Mouse (Mus musculus) forebrain, embryonic 14.5 days (tissue): ENCODE measurements around the gene Col10a1. TPM values are rescaled to one million over a fixed set of nuclear protein-coding genes. Genes with fewer than 3 reads are reported as not detected.

ENCODE experiments used
- ATAC-seq: fragments of 200-750 bp; cut with Nextera tagmentation; 2 replicates; pipeline ENCODE4 v1.8.0; 2017; ENCODE audit warnings: mild to moderate bottlenecking, moderate library complexity
- DNase-seq: peaks from one replicate; pipeline ENCODE4 v3.0.0-alpha.2; 2015; ENCODE audit warnings: low spot score
- H3K27ac ChIP-seq: fragments of 300-500 bp; sonication (generic); 2 replicates; pipeline ENCODE4 v1.5.1; 2014; ENCODE audit warnings: low read depth, mild to moderate bottlenecking, control low read depth, low read length, moderate library complexity
- H3K27me3 ChIP-seq: fragments of 300-500 bp; sonication (generic); replicated peaks from 2 replicates; pipeline ENCODE4 v1.6.1; 2014; ENCODE audit warnings: low read length, control low read depth, mixed read lengths; ENCODE audit not compliant: control insufficient read depth, insufficient read depth
- H3K36me3 ChIP-seq: fragments of 300-500 bp; sonication (generic); 2 replicates; pipeline ENCODE4 v1.6.1; 2014; ENCODE audit warnings: low read length, control low read depth; ENCODE audit not compliant: control insufficient read depth, insufficient read depth
- H3K4me1 ChIP-seq: fragments of 300-500 bp; sonication (generic); 2 replicates; pipeline ENCODE4 v1.6.1; 2014; ENCODE audit warnings: antibody characterized with exemption, low read length, control low read depth; ENCODE audit not compliant: control insufficient read depth, insufficient read depth
- H3K4me2 ChIP-seq: fragments of 300-500 bp; sonication (generic); 2 replicates; pipeline ENCODE4 v1.6.1; 2014; ENCODE audit warnings: mild to moderate bottlenecking, control low read depth, low read length
- H3K4me3 ChIP-seq: fragments of 300-500 bp; sonication (generic); 2 replicates; pipeline ENCODE4 v1.5.1; 2014; ENCODE audit warnings: low read depth, low read length, control low read depth
- H3K9ac ChIP-seq: fragments of 300-500 bp; sonication (generic); 2 replicates; pipeline ENCODE4 v1.6.1; 2014; ENCODE audit warnings: mild to moderate bottlenecking, low read length, control low read depth, moderate library complexity
- H3K9me3 ChIP-seq: fragments of 300-500 bp; sonication (generic); replicated peaks from 2 replicates; pipeline ENCODE4 v1.6.1; 2016; ENCODE audit warnings: low read length, control low read depth, mixed read lengths; ENCODE audit not compliant: control insufficient read depth
- WGBS: fragments of 180-500 bp; shearing (Covaris S2); extraction: QIAGEN DNeasy Blood & Tissue Kit; methylation state at CpG from one replicate; pipeline ENCODE4 v1.1.7; 2014; 5-methylcytosine and 5-hydroxymethylcytosine counted together
- polyA plus RNA-seq: library from polyadenylated mRNA; unstranded; fragments of >200 nt; fragmentation: Nextera tagmentation; extraction: Ambion mirVana; gene quantifications from 2 replicates; pipeline ENCODE4 v1.2.1, GENCODE M21; 2014

The Col10a1 gene
- polyA plus RNA-seq, result not detected in 2 replicates

- H3K4me2 ChIP-seq, result no peak within 1 kb of the TSS
- ATAC-seq (no peak), DNase-seq (no peak)
- H3K9me3 ChIP-seq, result no peaks in the 10 kb centered on the region
- no peaks in the 10 kb centered on the region for H3K4me1 ChIP-seq
- WGBS, result 47% methylated on average over 8 of the region's 8 CpGs
- no peaks in the 10 kb centered on the region for H3K36me3 ChIP-seq
- no peaks in the 10 kb centered on the region for H3K27me3 ChIP-seq
- H3K4me3 ChIP-seq, result no peak within 1 kb of the TSS
- H3K27ac ChIP-seq, result no peak within 1 kb of the TSS
- no peak within 1 kb of the TSS for H3K9ac ChIP-seq
Measured at GRCm38 (mm10) chr10:34389681-34390080, at the start of gene Col10a1. TSS of gene Col10a1 (plus strand) at chr10:34389981.

- no peak for DNase-seq
- WGBS, result 87% methylated on average over 6 of the region's 6 CpGs
- Histone ChIP-seq H3K4me1 (no peaks in the 10 kb centered on the region), H3K27me3 (no peaks in the 10 kb centered on the region), H3K9ac (no peak overlapping the region), H3K27ac (no peak overlapping the region), H3K4me3 (no peak overlapping the region), H3K4me2 (no peak overlapping the region), H3K36me3 (no peaks in the 10 kb centered on the region), H3K9me3 (no peaks in the 10 kb centered on the region)
- ATAC-seq, result no peak
Measured at GRCm38 (mm10) chr10:34341014-34341413, 48.8 kb upstream of the Col10a1 start.

DNA sequence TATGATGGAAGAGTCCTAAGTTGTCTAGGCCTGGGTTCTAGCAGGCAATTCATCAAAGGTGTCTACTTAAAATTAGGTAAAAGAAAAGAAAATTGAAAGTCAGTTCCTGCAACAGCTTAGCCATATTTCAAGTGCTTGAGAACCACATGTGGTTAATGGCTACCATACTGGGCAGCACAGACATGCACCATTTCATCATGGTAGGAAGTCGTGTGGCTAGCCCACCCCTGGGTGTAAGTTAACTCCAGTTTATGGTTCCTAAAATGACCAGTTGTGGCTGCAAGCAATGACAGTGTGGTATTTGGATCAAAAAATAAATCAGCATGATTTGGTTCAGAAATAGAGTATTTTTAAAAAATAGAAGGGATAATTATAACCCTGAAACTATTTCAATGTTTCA is 47.9 kb upstream of the Col10a1 start:
- H3K9ac ChIP-seq, result no peak overlapping the region
- DNase-seq (no peak), ATAC-seq (no peak)
- H3K9me3 ChIP-seq, result no peaks in the 10 kb centered on the region
- no peak overlapping the region for H3K4me3 ChIP-seq
- H3K36me3 ChIP-seq, result no peaks in the 10 kb centered on the region
- no peak overlapping the region for H3K27ac ChIP-seq
- H3K4me2 ChIP-seq, result no peak overlapping the region
- no peaks in the 10 kb centered on the region for H3K4me1 ChIP-seq
- WGBS, result 97% methylated on average over 1 of the region's 1 CpGs
- no peaks in the 10 kb centered on the region for H3K27me3 ChIP-seq

GRCm38 (mm10) chr10:34352166-34352565 is 37.6 kb upstream of the Col10a1 start:
- no peaks in the 10 kb centered on the region for H3K4me1 ChIP-seq
- DNase-seq (no peak), ATAC-seq (no peak)
- 66% methylated on average over 4 of the region's 4 CpGs for WGBS
- H3K27ac ChIP-seq, result no peak overlapping the region
- no peak overlapping the region for H3K9ac ChIP-seq
- H3K4me2 ChIP-seq, result no peak overlapping the region
- H3K4me3 ChIP-seq, result no peak overlapping the region
- H3K9me3 ChIP-seq, result no peaks in the 10 kb centered on the region
- H3K36me3 ChIP-seq, result no peaks in the 10 kb centered on the region
- H3K27me3 ChIP-seq, result no peaks in the 10 kb centered on the region

GRCm38 (mm10) chr10:34358263-34358662 is 31.5 kb upstream of the Col10a1 start:
- H3K36me3 ChIP-seq, result no peaks in the 10 kb centered on the region
- no peaks in the 10 kb centered on the region for H3K27me3 ChIP-seq
- no peak overlapping the region for H3K4me3 ChIP-seq
- 34% methylated on average over 3 of the region's 3 CpGs for WGBS
- H3K27ac ChIP-seq, result no peak overlapping the region
- H3K4me2 ChIP-seq, result no peak overlapping the region
- ATAC-seq (no peak), DNase-seq (no peak)
- H3K9me3 ChIP-seq, result no peaks in the 10 kb centered on the region
- H3K4me1 ChIP-seq, result no peaks in the 10 kb centered on the region
- H3K9ac ChIP-seq, result no peak overlapping the region

DNA sequence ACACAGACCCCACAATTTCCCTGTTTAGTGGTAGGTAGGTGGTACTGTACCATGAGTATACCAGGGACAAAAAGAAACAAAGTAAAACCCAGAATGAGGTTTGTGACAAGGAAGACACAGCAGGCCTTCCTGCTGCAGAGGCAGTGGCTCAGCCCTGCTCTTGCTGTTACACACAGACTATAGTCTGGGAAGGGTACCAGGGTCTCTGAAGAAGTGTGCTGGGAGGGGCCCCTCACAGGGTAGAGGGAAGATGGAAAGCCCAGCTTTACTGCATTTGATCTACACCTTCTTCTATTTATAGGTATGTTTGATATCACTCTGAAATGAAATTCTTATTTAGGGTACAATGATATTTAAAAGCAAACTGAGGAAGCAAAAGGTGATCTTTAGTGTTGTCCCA is 26.0 kb upstream of the Col10a1 start:
- H3K27ac ChIP-seq, result no peak overlapping the region
- H3K4me2 ChIP-seq, result no peak overlapping the region
- DNase-seq (no peak), ATAC-seq (no peak)
- H3K36me3 ChIP-seq, result no peaks in the 10 kb centered on the region
- no peaks in the 10 kb centered on the region for H3K4me1 ChIP-seq
- H3K4me3 ChIP-seq, result no peak overlapping the region
- no peaks in the 10 kb centered on the region for H3K27me3 ChIP-seq
- no peak overlapping the region for H3K9ac ChIP-seq
- no peaks in the 10 kb centered on the region for H3K9me3 ChIP-seq

DNA sequence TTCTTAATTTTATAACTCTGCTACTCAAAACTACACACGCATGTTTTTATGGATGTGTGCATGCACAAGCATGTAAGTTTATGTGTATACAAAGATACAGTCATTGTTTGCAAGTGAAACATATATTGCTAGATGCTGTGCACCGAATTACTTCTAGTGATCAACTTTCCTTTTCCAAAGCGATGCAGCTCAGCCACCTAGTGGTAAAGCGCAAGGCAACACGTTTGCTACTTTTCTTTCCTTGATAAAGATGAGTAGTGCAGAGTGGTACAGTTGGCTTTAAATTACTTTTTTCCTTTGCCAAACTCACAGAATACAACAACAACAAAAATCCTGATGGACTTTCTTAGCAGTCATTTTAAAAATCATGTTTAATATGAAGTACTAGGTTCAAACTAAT is 21.6 kb upstream of the Col10a1 start:
- H3K27ac ChIP-seq, result no peak overlapping the region
- WGBS, result 61% methylated on average over 5 of the region's 5 CpGs
- peak; percentile 36 for DNase-seq

DNA sequence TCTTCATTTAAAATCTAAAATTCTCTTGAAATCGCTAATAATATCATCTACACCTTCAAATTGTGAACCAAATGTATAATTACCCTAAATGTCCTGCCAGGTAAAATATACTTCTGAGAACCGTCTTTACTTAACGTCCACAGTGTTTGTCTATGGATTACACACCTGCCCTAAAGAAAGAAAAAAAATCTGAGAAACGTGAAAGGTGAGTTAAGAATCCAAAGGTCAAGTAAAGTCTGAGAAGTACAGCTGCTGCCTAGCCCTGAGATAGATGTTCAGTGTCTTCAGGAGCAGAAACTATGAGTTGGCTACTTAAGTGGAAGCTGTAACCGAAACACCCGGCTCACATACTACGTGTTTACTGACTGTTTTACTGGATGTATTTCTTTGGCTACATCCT is 16.4 kb upstream of the Col10a1 start:
- ATAC-seq (no peak), DNase-seq (no peak)
- Histone ChIP-seq H3K27me3 (no peaks in the 10 kb centered on the region), H3K4me2 (no peak overlapping the region), H3K27ac (no peak overlapping the region), H3K9ac (no peak overlapping the region), H3K4me3 (no peak overlapping the region), H3K36me3 (no peaks in the 10 kb centered on the region), H3K4me1 (no peaks in the 10 kb centered on the region), H3K9me3 (no peaks in the 10 kb centered on the region)
- WGBS, result 92% methylated on average over 7 of the region's 7 CpGs

More for the DNA sequence above, 21.6 kb upstream of the Col10a1 start:
- Histone ChIP-seq H3K4me1 (no peaks in the 10 kb centered on the region), H3K9me3 (no peaks in the 10 kb centered on the region), H3K27me3 (no peaks in the 10 kb centered on the region), H3K36me3 (no peaks in the 10 kb centered on the region), H3K9ac (no peak overlapping the region), H3K4me3 (no peak overlapping the region), H3K4me2 (no peak overlapping the region)
- no peak for ATAC-seq

DNA sequence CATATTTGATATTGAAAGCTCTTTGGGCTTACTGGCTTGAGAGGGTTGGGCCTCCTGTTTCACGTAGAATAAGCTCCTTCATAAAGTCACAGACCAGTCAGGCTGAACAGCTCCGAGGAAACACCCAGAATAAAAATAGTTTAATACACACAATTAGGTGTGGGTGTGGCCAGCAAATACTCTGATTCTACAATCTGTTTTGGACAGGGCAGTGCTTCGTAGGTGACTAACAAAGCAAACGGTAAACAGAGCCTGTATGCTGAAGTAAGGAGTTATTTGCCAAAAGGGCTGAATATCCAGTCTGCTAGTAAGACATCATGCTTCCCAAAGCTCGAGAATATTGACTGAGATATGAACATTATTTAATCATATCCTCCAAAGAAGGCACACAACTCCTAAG is 4.1 kb upstream of the Col10a1 start:
- DNase-seq (no peak), ATAC-seq (no peak)
- Histone ChIP-seq H3K27ac (no peak overlapping the region), H3K9me3 (no peaks in the 10 kb centered on the region), H3K4me2 (no peak overlapping the region), H3K9ac (no peak overlapping the region), H3K36me3 (no peaks in the 10 kb centered on the region), H3K4me3 (no peak overlapping the region), H3K4me1 (no peaks in the 10 kb centered on the region), H3K27me3 (no peaks in the 10 kb centered on the region)
- WGBS, result 86% methylated on average over 5 of the region's 5 CpGs
